Mouse (Mus musculus) brain, embryonic 14.5 days (tissue): ENCODE results near the gene Bsdc1.
"Not testable (repeated sequence)": the region's sequence is repeated elsewhere in the genome, so short reads cannot be mapped to it uniquely, and the experiment has no call there.

Experiments used
- CTCF ChIP-seq: fragments of 200-500 bp; IDR thresholded peaks from 2 replicates; pipeline ENCODE4 v1.5.1; 2012; ENCODE audit warnings: inconsistent platforms, mild to moderate bottlenecking, moderate library complexity, borderline replicate concordance; ENCODE audit not compliant: insufficient read depth, insufficient read length; ENCODE audit errors: extremely low read depth
- POLR2A ChIP-seq: fragments of 200-500 bp; IDR thresholded peaks from 2 replicates; pipeline ENCODE4 v1.6.1; 2012; ENCODE audit warnings: mild to moderate bottlenecking, inconsistent platforms, borderline replicate concordance; ENCODE audit not compliant: poor library complexity, insufficient read depth, insufficient read length, severe bottlenecking; ENCODE audit errors: extremely low read depth

DNA sequence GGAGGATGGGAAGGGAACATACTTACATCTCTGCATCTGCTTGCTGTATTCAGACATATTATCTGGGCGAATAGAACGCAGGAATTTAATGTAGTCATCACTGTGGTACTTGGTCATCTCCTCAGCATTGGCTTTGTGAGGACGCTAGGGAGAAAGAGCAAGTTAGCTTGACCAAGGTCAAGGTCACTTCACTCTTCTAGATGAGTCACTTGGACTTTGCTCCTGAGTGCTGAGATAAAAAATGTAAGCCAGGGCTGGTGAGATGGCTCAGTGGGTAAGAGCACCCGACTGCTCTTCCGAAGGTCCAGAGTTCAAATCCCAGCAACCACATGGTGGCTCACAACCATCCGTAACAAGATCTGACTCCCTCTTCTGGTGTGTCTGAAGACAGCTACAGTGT lies 67.5 kb downstream of the Bsdc1 start:
- not testable (repeated sequence) for TF ChIP-seq CTCF, POLR2A
